Mouse (Mus musculus) forebrain, postnatal 0 days (tissue): ENCODE results near the gene Lmcd1. TPM values are rescaled to one million over a fixed set of nuclear protein-coding genes. Genes with fewer than 3 reads are reported as not detected.

Source experiments
- ATAC-seq: fragments of 200-750 bp; cut with Nextera tagmentation; 2 replicates; pipeline ENCODE4 v1.8.0; 2017; ENCODE audit warnings: mild to moderate bottlenecking, moderate library complexity
- DNase-seq: peaks from one replicate; pipeline ENCODE4 v3.0.0-alpha.2; 2015
- H3K27ac ChIP-seq: fragments of 300-500 bp; sonication (generic); 2 replicates; pipeline ENCODE4 v1.5.1; 2014; ENCODE audit warnings: low read depth, mild to moderate bottlenecking, antibody characterized with exemption, low read length, moderate library complexity, mixed read lengths
- H3K27me3 ChIP-seq: fragments of 300-500 bp; sonication (generic); 2 replicates; pipeline ENCODE4 v1.6.1; 2014; ENCODE audit warnings: mild to moderate bottlenecking, low read length, mixed read lengths; ENCODE audit not compliant: insufficient read depth
- H3K36me3 ChIP-seq: fragments of 300-500 bp; sonication (generic); 2 replicates; pipeline ENCODE4 v1.6.1; 2014; ENCODE audit warnings: mild to moderate bottlenecking, moderate library complexity; ENCODE audit not compliant: insufficient read depth
- H3K4me1 ChIP-seq: fragments of 300-500 bp; sonication (generic); 2 replicates; pipeline ENCODE4 v1.6.1; 2014; ENCODE audit warnings: antibody characterized with exemption; ENCODE audit not compliant: insufficient read depth
- H3K4me2 ChIP-seq: fragments of 300-500 bp; sonication (generic); 2 replicates; pipeline ENCODE4 v1.6.1; 2014; ENCODE audit warnings: low read depth, mild to moderate bottlenecking, moderate library complexity
- H3K4me3 ChIP-seq: fragments of 300-500 bp; sonication (generic); 2 replicates; pipeline ENCODE4 v1.5.1; 2014; ENCODE audit warnings: low read depth, low read length, mixed read lengths
- H3K9ac ChIP-seq: fragments of 300-500 bp; sonication (generic); 2 replicates; pipeline ENCODE4 v1.6.1; 2014; ENCODE audit warnings: mild to moderate bottlenecking
- H3K9me3 ChIP-seq: fragments of 300-500 bp; sonication (generic); 2 replicates; pipeline ENCODE4 v1.6.1; 2016; ENCODE audit warnings: low read length
- CTCF ChIP-seq: sonication (generic); IDR thresholded peaks from 2 replicates; pipeline ENCODE4 v1.5.1; 2016; ENCODE audit warnings: antibody characterized with exemption, control low read depth, low read depth
- WGBS: fragments of 180-500 bp; shearing (Covaris S2); extraction: QIAGEN DNeasy Blood & Tissue Kit; methylation state at CpG from one replicate; pipeline ENCODE4 v1.1.7; 2014; 5-methylcytosine and 5-hydroxymethylcytosine counted together
- polyA plus RNA-seq: library from polyadenylated mRNA; unstranded; fragments of >200 nt; fragmentation: Nextera tagmentation; extraction: Ambion mirVana; gene quantifications from 2 replicates; pipeline ENCODE4 v1.2.1, GENCODE M21; 2015
- total RNA-seq: library from RNA; depleted of rRNA; stranded (reverse); fragments of >200 nt; gene quantifications from 2 replicates; pipeline ENCODE4 v1.2.3, GENCODE M21; 2014

Lmcd1 gene
- total and polyA plus RNA-seq, 2 experiments from 2014 or later = 6.9 to 8.4 TPM

DNA sequence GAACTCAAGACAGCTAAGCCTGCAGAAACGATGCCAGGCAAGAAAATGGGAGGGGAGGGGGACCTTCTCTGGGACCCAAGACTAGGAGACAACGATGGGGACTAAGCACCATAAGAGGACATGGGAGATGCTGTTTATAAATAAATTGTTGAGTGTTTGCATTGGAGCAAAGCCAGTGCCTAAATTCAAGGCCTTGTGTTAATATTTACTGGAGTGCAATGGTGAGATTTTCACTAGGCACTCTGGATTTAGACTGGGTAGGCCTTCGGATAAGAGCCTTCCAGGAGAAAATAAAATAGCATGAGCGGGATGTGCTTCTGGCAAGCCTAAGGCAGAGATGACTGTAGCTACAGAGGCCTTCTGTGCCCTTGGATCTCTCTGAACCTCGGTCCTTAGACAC, 49.4 kb downstream of the Lmcd1 start:
- Histone ChIP-seq H3K4me1 (no peaks in the 10 kb centered on the region), H3K27me3 (no peaks in the 10 kb centered on the region), H3K4me2 (no peak overlapping the region), H3K36me3 (no peaks in the 10 kb centered on the region), H3K9ac (no peak overlapping the region), H3K9me3 (no peaks in the 10 kb centered on the region), H3K4me3 (no peak overlapping the region), H3K27ac (no peak overlapping the region)
- no peak for TF ChIP-seq CTCF
- no peak for ATAC-seq
- DNase-seq = no peak
- 82% methylated on average over 5 of the region's 5 CpGs for WGBS

GRCm38 (mm10) chr6:112325213-112325612, 51.7 kb downstream of the Lmcd1 start:
- WGBS = 92% methylated on average over 3 of the region's 3 CpGs
- Histone ChIP-seq H3K4me2 (no peak overlapping the region), H3K9ac (no peak overlapping the region), H3K4me3 (no peak overlapping the region), H3K4me1 (no peaks in the 10 kb centered on the region), H3K27me3 (no peaks in the 10 kb centered on the region), H3K36me3 (no peaks in the 10 kb centered on the region), H3K27ac (no peak overlapping the region), H3K9me3 (no peaks in the 10 kb centered on the region)
- no peak for TF ChIP-seq CTCF
- ATAC-seq (no peak), DNase-seq (no peak)

GRCm38 (mm10) chr6:112327793-112328192, 54.2 kb downstream of the Lmcd1 start:
- Histone ChIP-seq H3K9ac (no peak overlapping the region), H3K4me1 (no peaks in the 10 kb centered on the region), H3K4me2 (no peak overlapping the region), H3K4me3 (no peak overlapping the region), H3K27ac (no peak overlapping the region), H3K9me3 (no peaks in the 10 kb centered on the region), H3K36me3 (no peaks in the 10 kb centered on the region), H3K27me3 (no peaks in the 10 kb centered on the region)
- ATAC-seq (no peak), DNase-seq (no peak)
- WGBS = 90% methylated on average over 5 of the region's 5 CpGs
- no peak for TF ChIP-seq CTCF

DNA sequence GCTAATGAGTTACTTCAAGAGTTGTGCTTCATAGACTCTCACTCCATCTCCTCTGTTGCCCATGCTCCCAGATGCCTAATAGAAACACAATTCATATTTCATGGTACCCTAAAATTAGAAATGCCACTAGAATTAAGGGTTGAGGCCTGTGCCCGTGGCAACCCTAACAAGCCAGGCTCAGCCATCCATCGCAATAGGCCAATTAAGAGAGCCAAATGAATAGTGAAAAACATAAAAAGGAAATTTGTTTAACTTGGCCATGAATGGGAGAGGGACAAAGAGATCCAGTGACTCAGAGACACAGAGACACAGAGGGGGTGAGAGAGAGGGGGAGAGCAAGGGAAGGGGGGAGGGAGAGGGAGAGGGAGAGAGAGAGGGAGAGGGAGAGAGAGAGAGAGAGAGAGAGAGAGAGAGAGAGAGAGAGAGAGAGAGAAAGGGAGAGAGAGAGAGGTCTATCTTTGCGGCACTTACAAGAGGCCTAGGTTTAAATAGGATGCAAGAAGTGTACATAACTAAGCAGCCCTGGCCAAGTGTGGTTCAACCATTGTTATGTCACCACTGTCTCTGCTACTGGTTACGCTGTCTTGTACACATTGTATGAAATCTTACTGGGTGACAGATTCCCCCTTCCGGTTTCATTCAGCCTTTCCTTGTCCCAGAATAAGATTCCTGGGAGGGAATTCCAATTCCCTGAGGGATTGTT, 57.1 kb downstream of the Lmcd1 start:
- no peak for TF ChIP-seq CTCF
- WGBS = 34% methylated on average over 5 of the region's 5 CpGs
- Histone ChIP-seq H3K27ac (no peak overlapping the region), H3K4me3 (no peak overlapping the region), H3K27me3 (no peaks in the 10 kb centered on the region), H3K9ac (no peak overlapping the region), H3K4me2 (no peak overlapping the region), H3K36me3 (no peaks in the 10 kb centered on the region), H3K4me1 (no peaks in the 10 kb centered on the region), H3K9me3 (no peaks in the 10 kb centered on the region)
- no peak for DNase-seq
- ATAC-seq = no peak

DNA sequence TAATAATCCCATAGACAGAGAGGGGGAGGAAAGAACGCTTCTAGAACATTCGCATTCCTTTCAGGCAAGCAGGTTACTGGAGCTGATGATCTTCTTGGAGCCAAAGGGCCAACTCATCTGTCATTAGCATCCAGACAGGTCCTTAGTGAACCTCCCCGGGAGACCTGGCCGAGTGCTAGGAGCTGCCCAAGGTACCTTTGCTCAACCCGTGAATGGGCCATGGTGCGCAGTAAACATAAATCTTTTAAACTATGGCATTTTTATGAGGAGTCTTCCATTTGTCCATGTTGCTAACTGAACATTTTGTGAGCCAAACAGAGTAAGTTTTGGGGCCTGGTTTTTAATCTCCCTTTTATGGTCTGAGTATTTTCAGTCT, 57.7 kb downstream of the Lmcd1 start:
- no peaks in the 10 kb centered on the region for H3K27me3 ChIP-seq
- no peaks in the 10 kb centered on the region for H3K36me3 ChIP-seq
- ATAC-seq (no peak), DNase-seq (no peak)
- no peak for TF ChIP-seq CTCF
- H3K9me3 ChIP-seq = no peaks in the 10 kb centered on the region
- WGBS = 71% methylated on average over 6 of the region's 6 CpGs
- no peaks in the 10 kb centered on the region for H3K4me1 ChIP-seq
- no peak overlapping the region for H3K4me3 ChIP-seq
- no peak overlapping the region for H3K4me2 ChIP-seq
- H3K9ac ChIP-seq = no peak overlapping the region
- H3K27ac ChIP-seq = no peak overlapping the region

- TF ChIP-seq CTCF = no peak
- no peak overlapping the region for H3K4me2 ChIP-seq
- H3K9me3 ChIP-seq = no peaks in the 10 kb centered on the region
- WGBS = 87% methylated on average over 5 of the region's 5 CpGs
- no peaks in the 10 kb centered on the region for H3K36me3 ChIP-seq
- DNase-seq (no peak), ATAC-seq (no peak)
- H3K27me3 ChIP-seq = no peaks in the 10 kb centered on the region
- no peak overlapping the region for H3K4me3 ChIP-seq
- no peaks in the 10 kb centered on the region for H3K4me1 ChIP-seq
- no peak overlapping the region for H3K27ac ChIP-seq
- H3K9ac ChIP-seq = no peak overlapping the region
Measured at GRCm38 (mm10) chr6:112333930-112334329, 60.4 kb downstream of the Lmcd1 start.

DNA sequence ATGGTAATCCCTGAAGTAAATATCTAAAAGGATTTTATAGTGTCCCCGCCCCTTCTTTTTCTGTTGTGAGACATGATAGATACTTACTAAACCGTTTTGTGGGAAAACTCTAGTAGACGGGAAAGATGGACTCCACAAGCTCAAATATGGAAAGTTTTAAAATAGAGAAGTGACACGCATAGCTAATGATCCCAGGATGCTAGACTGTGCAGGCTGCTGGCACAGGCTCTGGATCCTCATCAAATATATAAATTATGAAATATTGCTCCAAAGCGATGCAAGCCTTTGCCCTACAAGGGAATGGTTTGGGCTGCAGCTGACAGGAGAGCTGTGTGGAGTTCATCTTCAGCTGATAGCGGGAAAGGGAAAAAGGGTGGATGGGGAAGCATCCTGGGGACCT, 64.1 kb downstream of the Lmcd1 start:
- WGBS = 72% methylated on average over 6 of the region's 6 CpGs
- Histone ChIP-seq H3K4me2 (no peak overlapping the region), H3K36me3 (no peaks in the 10 kb centered on the region), H3K27me3 (no peaks in the 10 kb centered on the region), H3K27ac (no peak overlapping the region), H3K4me1 (no peaks in the 10 kb centered on the region), H3K4me3 (no peak overlapping the region), H3K9me3 (no peaks in the 10 kb centered on the region), H3K9ac (no peak overlapping the region)
- DNase-seq (peak; percentile 20), ATAC-seq (peak; percentile 59)
- no peak for TF ChIP-seq CTCF
